Mouse (Mus musculus): ENCODE data around the gene Tmem245. TPM values are rescaled to one million over a fixed set of nuclear protein-coding genes. Genes with fewer than 3 reads are reported as not detected.

The Tmem245 gene
- polyA plus RNA-seq, 1 experiment from 2014 or later: 7.2 TPM

DNA sequence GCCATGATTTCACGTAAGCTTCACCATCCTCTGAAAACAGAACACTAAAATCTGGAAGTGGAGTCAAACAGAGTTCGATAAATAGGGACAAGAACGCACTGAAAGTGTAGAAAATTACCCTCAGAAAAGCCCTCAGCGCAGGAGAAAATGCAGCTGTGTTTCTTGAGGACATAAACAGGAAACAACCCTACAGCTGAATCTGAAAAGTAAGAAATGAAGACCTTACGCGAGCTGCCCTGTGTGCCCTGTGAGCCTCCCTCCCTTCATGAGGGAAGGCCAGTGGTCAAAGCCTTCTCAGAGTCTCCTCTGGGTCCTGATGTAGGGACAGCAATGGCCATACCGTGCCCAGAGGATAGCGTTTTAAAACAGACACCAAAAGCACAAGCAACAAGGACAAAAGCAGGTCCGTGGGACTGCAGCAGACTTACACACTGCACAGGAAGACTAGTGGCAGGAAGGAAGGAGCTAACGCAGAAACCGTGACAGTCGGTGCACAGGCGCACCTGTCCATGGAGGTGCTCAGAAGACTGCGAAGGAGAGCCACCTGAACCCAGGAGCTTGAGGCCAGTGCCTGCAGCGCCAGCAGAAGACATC, 31.4 kb downstream of the Tmem245 start:
- ATAC-seq: no peak
- WGBS: 96% methylated on average over 15 of the region's 15 CpGs
- no peaks in the 10 kb centered on the region for H3K4me1 ChIP-seq (replicated peaks)

DNA sequence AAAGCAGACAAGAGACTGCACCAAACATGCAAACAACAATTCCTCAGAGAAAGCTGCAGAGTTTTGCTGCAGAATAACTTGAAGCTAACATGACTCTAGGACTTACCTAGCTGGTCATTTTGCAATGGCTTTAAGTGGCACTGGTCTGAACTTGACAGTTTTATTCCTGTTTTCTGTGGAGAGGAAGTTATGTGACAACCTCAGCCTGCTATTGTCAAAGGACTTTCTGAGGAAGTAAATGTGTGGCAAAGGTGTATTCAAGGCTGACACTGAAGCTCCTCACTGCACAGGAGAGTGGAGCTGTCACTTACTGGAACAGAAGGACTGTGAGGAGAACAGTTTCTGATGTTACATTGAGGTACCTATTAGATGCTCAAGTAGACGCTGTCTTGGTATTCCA, 32.5 kb downstream of the Tmem245 start:
- 80% methylated on average over 1 of the region's 1 CpGs for WGBS
- no peak overlapping the region for H3K27ac ChIP-seq
- H3K9ac ChIP-seq (replicated peaks): no peak overlapping the region
- H3K4me3 ChIP-seq (replicated peaks): no peak overlapping the region
- no peaks in the 10 kb centered on the region for H3K4me1 ChIP-seq (replicated peaks)
- H3K4me2 ChIP-seq (replicated peaks): no peak overlapping the region
- no peaks in the 10 kb centered on the region for H3K9me3 ChIP-seq
- H3K27me3 ChIP-seq: no peaks in the 10 kb centered on the region
- peaks cover 51% of the 10 kb centered on the region for H3K36me3 ChIP-seq
- ATAC-seq: no peak

More for the DNA sequence above, 31.4 kb downstream of the Tmem245 start:
- no peak overlapping the region for H3K9ac ChIP-seq (replicated peaks)
- H3K36me3 ChIP-seq: peaks cover 44% of the 10 kb centered on the region
- H3K27me3 ChIP-seq: no peaks in the 10 kb centered on the region
- no peaks in the 10 kb centered on the region for H3K9me3 ChIP-seq
- no peak overlapping the region for H3K4me3 ChIP-seq (replicated peaks)
- no peak overlapping the region for H3K4me2 ChIP-seq (replicated peaks)
- no peak overlapping the region for H3K27ac ChIP-seq

DNA sequence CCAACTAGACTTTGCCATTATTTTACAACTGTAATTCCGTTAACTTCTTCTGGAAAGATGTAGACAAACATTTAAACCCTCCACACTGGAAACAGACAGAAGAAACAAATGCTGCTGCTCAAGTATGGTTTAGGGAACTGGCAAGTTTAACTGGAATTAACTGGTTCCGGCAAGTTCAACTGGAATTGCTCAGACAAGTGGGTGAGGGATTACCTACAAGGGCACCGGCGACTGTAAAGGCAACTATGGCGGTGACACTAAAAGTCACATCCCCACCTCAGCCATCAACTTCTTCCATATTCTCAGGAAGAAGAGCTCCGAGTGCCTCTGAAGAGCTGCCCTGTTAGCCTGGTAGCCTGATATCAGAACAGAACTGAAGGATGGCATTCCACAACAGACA, 32.9 kb downstream of the Tmem245 start:
- Histone ChIP-seq H3K9me3 (no peaks in the 10 kb centered on the region), H3K4me2 (replicated peaks) (no peak overlapping the region), H3K9ac (replicated peaks) (no peak overlapping the region), H3K27me3 (no peaks in the 10 kb centered on the region), H3K4me1 (replicated peaks) (no peaks in the 10 kb centered on the region), H3K36me3 (peaks cover 55% of the 10 kb centered on the region), H3K4me3 (replicated peaks) (no peak overlapping the region), H3K27ac (no peak overlapping the region)
- 94% methylated on average over 6 of the region's 6 CpGs for WGBS
- no peak for ATAC-seq

DNA sequence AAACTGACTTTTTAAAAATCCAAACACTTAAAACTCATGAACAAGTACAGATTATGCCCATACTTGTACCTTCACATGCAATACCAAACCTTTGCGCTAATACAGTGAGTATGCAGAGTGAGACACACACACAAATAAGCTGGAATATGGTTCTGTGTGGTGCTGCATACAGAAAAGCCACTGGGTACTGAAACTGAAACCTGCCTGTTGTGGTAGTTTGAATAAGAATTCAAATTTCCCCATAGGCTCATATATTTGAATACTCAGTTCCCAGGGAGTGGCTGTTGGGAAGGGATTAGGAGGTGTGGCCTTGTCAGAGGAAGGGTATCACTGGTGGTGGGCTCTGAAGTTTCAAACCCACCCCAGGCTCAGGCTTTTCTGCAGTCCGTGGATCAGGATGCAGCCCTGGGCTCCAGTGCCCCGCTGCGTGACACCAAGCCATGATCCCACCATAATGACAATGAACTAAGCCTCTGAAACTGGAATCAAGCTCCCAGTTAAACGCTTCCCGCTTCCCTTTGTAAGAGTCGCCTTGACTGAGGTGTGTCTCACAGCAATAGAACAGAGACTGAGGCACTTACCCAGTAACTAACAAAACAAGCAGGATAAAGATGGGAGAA, 34.7 kb downstream of the Tmem245 start:
- H3K36me3 ChIP-seq: peaks cover 62% of the 10 kb centered on the region
- H3K27me3 ChIP-seq: no peaks in the 10 kb centered on the region
- no peaks in the 10 kb centered on the region for H3K4me1 ChIP-seq (replicated peaks)
- H3K4me2 ChIP-seq (replicated peaks): no peak overlapping the region
- H3K27ac ChIP-seq: no peak overlapping the region
- H3K9me3 ChIP-seq: no peaks in the 10 kb centered on the region
- no peak overlapping the region for H3K9ac ChIP-seq (replicated peaks)
- 78% methylated on average over 7 of the region's 7 CpGs for WGBS
- no peak overlapping the region for H3K4me3 ChIP-seq (replicated peaks)
- ATAC-seq: no peak

DNA sequence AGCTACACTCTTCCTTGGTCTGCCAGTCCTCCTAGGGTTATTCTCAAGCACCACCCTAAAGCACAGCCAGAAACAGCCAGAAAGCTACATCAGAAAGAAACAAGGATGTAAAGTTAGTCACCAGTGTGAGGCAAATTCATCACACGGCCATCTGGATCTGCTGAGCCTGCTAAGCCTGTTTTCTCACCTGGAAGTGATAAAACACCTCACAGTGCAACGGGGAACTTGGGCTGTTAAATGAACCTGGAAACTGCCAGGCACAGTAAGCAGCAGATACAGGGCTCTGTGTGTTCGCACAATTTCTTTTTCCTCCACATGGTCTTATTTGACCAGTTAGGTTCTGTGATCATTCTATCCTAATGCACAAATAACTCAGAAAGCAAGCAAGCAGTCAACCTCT, 37.7 kb downstream of the Tmem245 start:
- WGBS: 90% methylated on average over 3 of the region's 3 CpGs

DNA sequence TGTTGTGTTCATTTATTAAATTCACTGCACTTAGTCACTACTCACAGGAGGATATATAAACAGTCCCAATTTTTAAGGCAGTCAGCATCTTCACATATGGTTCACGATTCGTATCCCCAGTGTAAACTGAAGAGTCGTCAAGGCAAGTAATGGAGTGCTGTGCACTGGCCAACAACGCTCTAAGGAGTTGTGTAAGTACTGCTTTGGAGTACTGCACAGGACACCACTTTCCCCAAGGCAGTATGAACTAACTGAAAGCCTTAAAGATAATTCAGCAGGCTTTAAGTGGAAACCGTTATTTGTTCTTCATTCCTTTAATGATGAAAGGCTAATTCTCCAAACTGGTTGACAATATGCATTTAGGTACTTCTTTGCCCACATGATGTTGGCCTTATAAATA, 39.6 kb downstream of the Tmem245 start:
- peaks cover 58% of the 10 kb centered on the region for H3K36me3 ChIP-seq
- H3K9ac ChIP-seq (replicated peaks): no peak overlapping the region
- H3K9me3 ChIP-seq: no peaks in the 10 kb centered on the region
- H3K4me1 ChIP-seq (replicated peaks): no peaks in the 10 kb centered on the region
- H3K27ac ChIP-seq: no peak overlapping the region
- no peaks in the 10 kb centered on the region for H3K27me3 ChIP-seq
- no peak overlapping the region for H3K4me3 ChIP-seq (replicated peaks)
- WGBS: 95% methylated on average over 5 of the region's 5 CpGs
- H3K4me2 ChIP-seq (replicated peaks): no peak overlapping the region
- no peak for ATAC-seq

More for the DNA sequence above, 37.7 kb downstream of the Tmem245 start:
- ATAC-seq: no peak
- Histone ChIP-seq H3K9ac (replicated peaks) (no peak overlapping the region), H3K9me3 (no peaks in the 10 kb centered on the region), H3K4me3 (replicated peaks) (no peak overlapping the region), H3K4me1 (replicated peaks) (no peaks in the 10 kb centered on the region), H3K27ac (no peak overlapping the region), H3K27me3 (no peaks in the 10 kb centered on the region), H3K36me3 (peaks cover 55% of the 10 kb centered on the region), H3K4me2 (replicated peaks) (no peak overlapping the region)

DNA sequence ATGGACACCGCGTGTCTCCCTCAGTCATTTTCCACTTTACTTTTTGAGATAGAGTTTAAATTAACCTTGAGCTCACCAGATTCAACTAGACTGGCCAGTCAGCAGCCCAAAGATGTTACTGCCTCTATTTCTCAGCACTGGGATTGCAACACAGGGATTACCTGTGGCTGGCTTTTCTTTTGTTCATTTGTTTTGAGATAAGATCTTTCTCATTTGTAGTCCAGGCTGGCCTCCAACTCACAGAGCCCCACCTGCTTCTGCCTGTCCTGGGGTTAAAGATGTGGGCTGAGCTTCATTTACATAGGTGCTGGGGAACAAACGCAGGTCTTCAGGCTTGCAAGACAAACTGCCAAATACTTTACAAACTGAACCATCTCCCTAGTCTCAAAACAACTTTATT, 40.3 kb downstream of the Tmem245 start:
- Histone ChIP-seq H3K36me3 (peaks cover 62% of the 10 kb centered on the region), H3K9ac (replicated peaks) (no peak overlapping the region), H3K27me3 (no peaks in the 10 kb centered on the region), H3K27ac (no peak overlapping the region), H3K9me3 (no peaks in the 10 kb centered on the region), H3K4me2 (replicated peaks) (no peak overlapping the region), H3K4me3 (replicated peaks) (no peak overlapping the region), H3K4me1 (replicated peaks) (no peaks in the 10 kb centered on the region)
- 96% methylated on average over 3 of the region's 3 CpGs for WGBS
- ATAC-seq: no peak

DNA sequence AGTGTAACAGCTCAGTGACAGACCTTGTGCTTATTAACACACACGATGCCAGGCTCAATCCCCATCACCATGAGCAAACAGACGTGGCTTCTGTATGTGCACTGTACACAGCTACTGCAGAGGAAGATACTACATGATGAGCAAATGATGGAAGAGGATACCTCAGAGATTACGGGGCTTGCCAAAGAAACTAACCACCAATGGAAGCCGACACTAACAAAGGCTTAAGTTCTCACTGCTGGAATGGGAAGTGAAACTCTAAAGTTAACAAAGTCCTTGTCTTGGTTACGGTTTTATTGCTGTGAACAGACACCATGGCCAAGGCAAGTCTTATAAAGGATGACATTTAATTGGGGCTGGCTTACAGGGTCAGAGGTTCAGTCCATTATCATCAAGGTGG, 41.7 kb downstream of the Tmem245 start:
- Histone ChIP-seq H3K27me3 (no peaks in the 10 kb centered on the region), H3K36me3 (peaks cover 56% of the 10 kb centered on the region), H3K4me1 (replicated peaks) (no peaks in the 10 kb centered on the region), H3K27ac (no peak overlapping the region), H3K9ac (replicated peaks) (no peak overlapping the region), H3K4me3 (replicated peaks) (no peak overlapping the region), H3K9me3 (no peaks in the 10 kb centered on the region), H3K4me2 (replicated peaks) (no peak overlapping the region)
- no peak for ATAC-seq
- WGBS: 93% methylated on average over 5 of the region's 5 CpGs

DNA sequence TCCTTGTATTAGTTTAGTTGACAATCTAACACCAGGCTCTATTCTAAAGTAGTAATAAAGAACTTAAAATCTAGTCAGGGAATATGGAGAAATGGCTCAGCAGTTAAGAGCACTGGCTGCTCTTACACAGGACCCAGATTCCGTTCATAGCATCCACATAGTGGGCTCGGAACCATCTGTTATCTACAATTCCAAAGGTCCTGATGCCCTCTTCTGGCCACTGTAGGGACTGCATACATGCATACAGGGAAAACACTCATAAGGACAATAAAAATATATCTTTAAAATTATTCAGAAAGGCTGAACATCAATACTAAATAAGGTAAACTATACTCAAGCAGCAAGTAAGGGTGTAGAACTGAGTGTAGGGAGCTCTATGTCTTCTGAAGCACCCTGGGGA, 45.6 kb downstream of the Tmem245 start:
- H3K36me3 ChIP-seq: peaks cover 61% of the 10 kb centered on the region
- H3K4me3 ChIP-seq (replicated peaks): no peak overlapping the region
- 99% methylated on average over 2 of the region's 2 CpGs for WGBS
- H3K4me2 ChIP-seq (replicated peaks): no peak overlapping the region
- no peak overlapping the region for H3K27ac ChIP-seq
- H3K4me1 ChIP-seq (replicated peaks): no peaks in the 10 kb centered on the region
- no peak for ATAC-seq
- no peak overlapping the region for H3K9ac ChIP-seq (replicated peaks)
- no peaks in the 10 kb centered on the region for H3K9me3 ChIP-seq
- H3K27me3 ChIP-seq: no peaks in the 10 kb centered on the region

DNA sequence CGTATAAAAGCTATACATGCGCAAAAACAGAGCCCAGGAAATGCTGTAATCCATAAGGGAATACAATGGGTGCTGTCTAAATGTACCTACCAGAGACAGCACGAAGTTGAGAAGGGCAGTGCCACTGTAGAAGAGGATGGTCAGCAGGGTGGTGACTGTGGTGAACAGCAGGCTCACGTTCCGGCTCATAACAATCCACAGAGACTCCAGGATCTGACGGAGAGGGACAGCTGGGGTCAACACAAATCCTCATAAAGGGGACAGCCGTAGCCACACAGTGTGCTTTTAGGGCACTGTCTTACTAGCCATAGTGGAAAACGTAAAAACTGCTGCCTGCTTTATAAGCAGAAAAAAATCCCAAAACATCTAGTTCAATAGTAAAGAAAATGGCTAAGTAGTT, 48.0 kb downstream of the Tmem245 start:
- H3K9me3 ChIP-seq: no peaks in the 10 kb centered on the region
- H3K36me3 ChIP-seq: peaks cover 58% of the 10 kb centered on the region
- no peak overlapping the region for H3K4me3 ChIP-seq (replicated peaks)
- H3K4me2 ChIP-seq (replicated peaks): no peak overlapping the region
- no peaks in the 10 kb centered on the region for H3K4me1 ChIP-seq (replicated peaks)
- H3K27me3 ChIP-seq: no peaks in the 10 kb centered on the region
- H3K9ac ChIP-seq (replicated peaks): no peak overlapping the region
- H3K27ac ChIP-seq: no peak overlapping the region; the same call in 1 of the 2 replicates
- 88% methylated on average over 8 of the region's 8 CpGs for WGBS
- ATAC-seq: no peak

DNA sequence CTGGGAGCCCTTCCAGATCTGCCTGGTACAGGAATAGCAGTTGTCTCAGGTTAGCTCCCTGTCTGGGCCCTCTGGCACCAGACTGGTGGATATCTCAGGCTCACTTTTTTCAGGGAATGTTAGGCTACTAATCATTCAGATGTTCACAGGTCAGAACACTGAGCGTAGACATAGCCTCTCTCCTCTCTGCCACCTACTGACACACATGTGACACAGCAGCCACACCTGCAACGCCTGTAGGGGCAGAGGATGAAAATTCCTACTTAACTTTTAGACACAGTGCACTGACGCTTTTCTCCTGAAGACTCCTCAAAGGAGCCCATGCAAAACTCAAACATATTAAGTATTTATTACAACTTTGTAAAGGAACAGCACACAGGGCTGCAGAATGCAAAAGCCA, 49.7 kb downstream of the Tmem245 start:
- Histone ChIP-seq H3K9ac (replicated peaks) (no peak overlapping the region), H3K4me3 (replicated peaks) (no peak overlapping the region), H3K36me3 (peaks cover 45% of the 10 kb centered on the region), H3K27me3 (no peaks in the 10 kb centered on the region), H3K4me1 (replicated peaks) (no peaks in the 10 kb centered on the region), H3K27ac (no peak overlapping the region), H3K4me2 (replicated peaks) (no peak overlapping the region), H3K9me3 (no peaks in the 10 kb centered on the region)
- WGBS: 78% methylated on average over 3 of the region's 3 CpGs
- ATAC-seq: no peak

DNA sequence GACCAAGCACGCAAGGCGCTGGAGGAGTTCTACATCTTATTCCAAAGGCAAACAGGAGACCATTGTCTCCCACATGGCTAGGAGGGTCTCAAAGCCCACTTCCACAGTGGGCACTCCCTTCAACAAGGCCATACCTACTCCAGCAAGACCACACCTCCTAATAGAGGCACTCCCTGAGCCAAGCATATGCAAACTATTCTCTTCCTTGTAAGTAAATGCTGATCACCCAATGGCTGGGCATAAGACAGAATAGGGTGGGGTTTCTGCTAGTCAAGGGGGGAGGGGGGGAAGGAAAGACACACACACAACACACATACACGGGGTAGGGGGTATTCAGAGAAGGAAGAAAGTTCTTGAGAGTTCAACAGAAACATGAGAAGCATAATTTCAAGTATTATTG, 53.0 kb downstream of the Tmem245 start:
- H3K9me3 ChIP-seq: no peaks in the 10 kb centered on the region
- H3K4me2 ChIP-seq (replicated peaks): no peak overlapping the region
- no peak overlapping the region for H3K4me3 ChIP-seq (replicated peaks)
- WGBS: 92% methylated on average over 3 of the region's 3 CpGs
- no peak for ATAC-seq
- H3K9ac ChIP-seq (replicated peaks): no peak overlapping the region
- no peak overlapping the region for H3K27ac ChIP-seq
- H3K4me1 ChIP-seq (replicated peaks): no peaks in the 10 kb centered on the region
- no peaks in the 10 kb centered on the region for H3K27me3 ChIP-seq
- H3K36me3 ChIP-seq: peaks cover 33% of the 10 kb centered on the region

Data from midbrain, embryonic 13.5 days (tissue).